Mouse (Mus musculus) forebrain, embryonic 15.5 days (tissue): ENCODE results near the gene Lrrc7. TPM values are rescaled to one million over a fixed set of nuclear protein-coding genes. Genes with fewer than 3 reads are reported as not detected.

Experiments
- ATAC-seq: fragments of 200-750 bp; cut with Nextera tagmentation; replicated peaks from 2 replicates; pipeline ENCODE4 v1.8.0; 2017; ENCODE audit warnings: mild to moderate bottlenecking, moderate TSS enrichment, moderate library complexity
- H3K27ac ChIP-seq: fragments of 300-500 bp; sonication (generic); replicated peaks from 2 replicates; pipeline ENCODE4 v1.5.1; 2015; ENCODE audit warnings: mild to moderate bottlenecking, inconsistent platforms
- H3K27me3 ChIP-seq: fragments of 300-500 bp; sonication (generic); 2 replicates; pipeline ENCODE4 v1.6.1; 2015; ENCODE audit warnings: inconsistent platforms
- H3K36me3 ChIP-seq: fragments of 300-500 bp; sonication (generic); 2 replicates; pipeline ENCODE4 v1.6.1; 2015; ENCODE audit warnings: mild to moderate bottlenecking, inconsistent platforms
- H3K4me1 ChIP-seq: fragments of 300-500 bp; sonication (generic); 2 replicates; pipeline ENCODE4 v1.6.1; 2015; ENCODE audit warnings: inconsistent platforms
- H3K4me2 ChIP-seq: fragments of 300-500 bp; sonication (generic); replicated peaks from 2 replicates; pipeline ENCODE4 v1.6.1; 2015; ENCODE audit warnings: mild to moderate bottlenecking, inconsistent platforms
- H3K4me3 ChIP-seq: fragments of 300-500 bp; sonication (generic); 2 replicates; pipeline ENCODE4 v1.5.1; 2015; ENCODE audit warnings: mild to moderate bottlenecking, inconsistent platforms
- H3K9ac ChIP-seq: fragments of 300-500 bp; sonication (generic); replicated peaks from 2 replicates; pipeline ENCODE4 v1.6.1; 2015; ENCODE audit warnings: mild to moderate bottlenecking, inconsistent platforms
- H3K9me3 ChIP-seq: fragments of 300-500 bp; sonication (generic); 2 replicates; pipeline ENCODE4 v1.6.1; 2016; ENCODE audit warnings: inconsistent platforms
- WGBS: fragments of 180-500 bp; shearing (Covaris S2); methylation state at CpG from one replicate; pipeline ENCODE4 v1.1.7; 2015; ENCODE audit warnings: mixed read lengths; 5-methylcytosine and 5-hydroxymethylcytosine counted together
- polyA plus RNA-seq: library from polyadenylated mRNA; unstranded; fragments of >200 nt; fragmentation: Nextera tagmentation; extraction: Ambion mirVana; gene quantifications from 2 replicates; pipeline ENCODE4 v1.2.1, GENCODE M21; 2015

Lrrc7 gene
- polyA plus RNA-seq, 1 experiment from 2014 or later = 17.2 TPM

- H3K27me3 ChIP-seq = no peaks in the 10 kb centered on the region
- no peaks in the 10 kb centered on the region for H3K9me3 ChIP-seq
- no peak overlapping the region for H3K4me3 ChIP-seq
- no peak overlapping the region for H3K9ac ChIP-seq
- no peaks in the 10 kb centered on the region for H3K36me3 ChIP-seq
- no peak overlapping the region for H3K27ac ChIP-seq
- H3K4me2 ChIP-seq = no peak overlapping the region
- ATAC-seq = no peak
- WGBS = 21% methylated on average over 1 of the region's 1 CpGs
- H3K4me1 ChIP-seq = no peaks in the 10 kb centered on the region
Observed at GRCm38 (mm10) chr3:158528471-158528870, 33.5 kb downstream of the Lrrc7 start.

- Histone ChIP-seq H3K9me3 (no peaks in the 10 kb centered on the region), H3K9ac (no peak overlapping the region), H3K4me2 (no peak overlapping the region), H3K27me3 (no peaks in the 10 kb centered on the region), H3K4me1 (no peaks in the 10 kb centered on the region), H3K27ac (no peak overlapping the region), H3K4me3 (no peak overlapping the region), H3K36me3 (no peaks in the 10 kb centered on the region)
- ATAC-seq = no peak
- 73% methylated on average over 1 of the region's 1 CpGs for WGBS
Observed at GRCm38 (mm10) chr3:158493730-158494129, 68.3 kb downstream of the Lrrc7 start.

- H3K27ac ChIP-seq = no peak overlapping the region
- no peak for ATAC-seq
- H3K4me1 ChIP-seq = no peaks in the 10 kb centered on the region
- H3K4me2 ChIP-seq = no peak overlapping the region
- H3K9me3 ChIP-seq = no peaks in the 10 kb centered on the region
- H3K36me3 ChIP-seq = no peaks in the 10 kb centered on the region
- WGBS = 88% methylated on average over 2 of the region's 2 CpGs
- no peak overlapping the region for H3K9ac ChIP-seq
- H3K4me3 ChIP-seq = no peak overlapping the region
- H3K27me3 ChIP-seq = no peaks in the 10 kb centered on the region
Observed at GRCm38 (mm10) chr3:158479677-158480076, 82.3 kb downstream of the Lrrc7 start.

GRCm38 (mm10) chr3:158400600-158400999 is 161.4 kb downstream of the Lrrc7 start:
- no peak overlapping the region for H3K27ac ChIP-seq
- H3K4me1 ChIP-seq = no peaks in the 10 kb centered on the region
- H3K27me3 ChIP-seq = no peaks in the 10 kb centered on the region
- no peaks in the 10 kb centered on the region for H3K36me3 ChIP-seq
- H3K4me2 ChIP-seq = no peak overlapping the region
- no peak overlapping the region for H3K9ac ChIP-seq
- H3K9me3 ChIP-seq = no peaks in the 10 kb centered on the region
- 92% methylated on average over 1 of the region's 1 CpGs for WGBS
- H3K4me3 ChIP-seq = no peak overlapping the region
- no peak for ATAC-seq

GRCm38 (mm10) chr3:158391534-158391933 is 170.5 kb downstream of the Lrrc7 start:
- H3K27ac ChIP-seq = no peak overlapping the region
- H3K9me3 ChIP-seq = no peaks in the 10 kb centered on the region
- H3K4me3 ChIP-seq = no peak overlapping the region
- no peak for ATAC-seq
- no peaks in the 10 kb centered on the region for H3K36me3 ChIP-seq
- H3K27me3 ChIP-seq = no peaks in the 10 kb centered on the region
- H3K9ac ChIP-seq = no peak overlapping the region
- no peaks in the 10 kb centered on the region for H3K4me1 ChIP-seq
- no peak overlapping the region for H3K4me2 ChIP-seq

GRCm38 (mm10) chr3:158388076-158388454 is 174.0 kb downstream of the Lrrc7 start:
- Histone ChIP-seq H3K27me3 (no peaks in the 10 kb centered on the region), H3K27ac (no peak overlapping the region), H3K4me2 (no peak overlapping the region), H3K36me3 (no peaks in the 10 kb centered on the region), H3K9me3 (no peaks in the 10 kb centered on the region), H3K9ac (no peak overlapping the region), H3K4me1 (no peaks in the 10 kb centered on the region), H3K4me3 (no peak overlapping the region)
- 17% methylated on average over 2 of the region's 2 CpGs for whole genome bisulfite sequencing
- no peak for ATAC-seq

GRCm38 (mm10) chr3:158387413-158388075 is 174.5 kb downstream of the Lrrc7 start:
- H3K9me3 ChIP-seq = no peaks in the 10 kb centered on the region
- H3K4me3 ChIP-seq = no peak overlapping the region
- H3K36me3 ChIP-seq = no peaks in the 10 kb centered on the region
- 36% methylated on average over 2 of the region's 2 CpGs for WGBS
- no peaks in the 10 kb centered on the region for H3K4me1 ChIP-seq
- H3K4me2 ChIP-seq = no peak overlapping the region
- H3K27me3 ChIP-seq = no peaks in the 10 kb centered on the region
- ATAC-seq = no peak
- no peak overlapping the region for H3K9ac ChIP-seq
- H3K27ac ChIP-seq = no peak overlapping the region

- Histone ChIP-seq H3K36me3 (no peaks in the 10 kb centered on the region), H3K4me3 (no peak overlapping the region), H3K4me1 (no peaks in the 10 kb centered on the region), H3K27ac (no peak overlapping the region), H3K9ac (no peak overlapping the region), H3K9me3 (no peaks in the 10 kb centered on the region), H3K27me3 (no peaks in the 10 kb centered on the region), H3K4me2 (no peak overlapping the region)
- WGBS = 53% methylated on average over 1 of the region's 1 CpGs
- no peak for ATAC-seq
Observed at GRCm38 (mm10) chr3:158386848-158387247, 175.2 kb downstream of the Lrrc7 start.

GRCm38 (mm10) chr3:158375885-158376284 is 186.1 kb downstream of the Lrrc7 start:
- WGBS = 0% methylated on average over 1 of the region's 1 CpGs
- H3K4me3 ChIP-seq = no peak overlapping the region
- H3K4me2 ChIP-seq = no peak overlapping the region
- ATAC-seq = 0 out of 2 replicates have a peak, but pooled peaks have one; percentile 23
- H3K36me3 ChIP-seq = no peaks in the 10 kb centered on the region
- no peaks in the 10 kb centered on the region for H3K9me3 ChIP-seq
- no peaks in the 10 kb centered on the region for H3K4me1 ChIP-seq
- no peak overlapping the region for H3K9ac ChIP-seq
- H3K27ac ChIP-seq = no peak overlapping the region
- no peaks in the 10 kb centered on the region for H3K27me3 ChIP-seq

- no peaks in the 10 kb centered on the region for H3K36me3 ChIP-seq
- no peaks in the 10 kb centered on the region for H3K4me1 ChIP-seq
- no peak overlapping the region for H3K27ac ChIP-seq
- WGBS = 82% methylated on average over 3 of the region's 3 CpGs
- no peak overlapping the region for H3K9ac ChIP-seq
- no peak overlapping the region for H3K4me3 ChIP-seq
- H3K27me3 ChIP-seq = no peaks in the 10 kb centered on the region
- no peaks in the 10 kb centered on the region for H3K9me3 ChIP-seq
- no peak for ATAC-seq
- no peak overlapping the region for H3K4me2 ChIP-seq
Observed at GRCm38 (mm10) chr3:158369169-158369568, 192.9 kb downstream of the Lrrc7 start.

- Histone ChIP-seq H3K27me3 (no peaks in the 10 kb centered on the region), H3K4me1 (no peaks in the 10 kb centered on the region), H3K36me3 (no peaks in the 10 kb centered on the region), H3K4me3 (no peak overlapping the region), H3K9me3 (no peaks in the 10 kb centered on the region), H3K4me2 (no peak overlapping the region), H3K27ac (no peak overlapping the region), H3K9ac (no peak overlapping the region)
- no peak for ATAC-seq
- 90% methylated on average over 3 of the region's 3 CpGs for WGBS
Observed at GRCm38 (mm10) chr3:158365801-158366200, 196.2 kb downstream of the Lrrc7 start.

GRCm38 (mm10) chr3:158362091-158362490 is 199.9 kb downstream of the Lrrc7 start:
- Histone ChIP-seq H3K9me3 (no peaks in the 10 kb centered on the region), H3K36me3 (no peaks in the 10 kb centered on the region), H3K4me3 (no peak overlapping the region), H3K9ac (no peak overlapping the region), H3K4me2 (no peak overlapping the region), H3K4me1 (no peaks in the 10 kb centered on the region), H3K27ac (no peak overlapping the region), H3K27me3 (no peaks in the 10 kb centered on the region)
- no peak for ATAC-seq
- WGBS = 91% methylated on average over 2 of the region's 2 CpGs

GRCm38 (mm10) chr3:158356706-158357105 is 205.3 kb downstream of the Lrrc7 start:
- no peak for ATAC-seq
- Histone ChIP-seq H3K27ac (no peak overlapping the region), H3K9me3 (no peaks in the 10 kb centered on the region), H3K4me3 (no peak overlapping the region), H3K9ac (no peak overlapping the region), H3K36me3 (peaks cover 4% of the 10 kb centered on the region; the same call in 1 of the 2 replicates), H3K4me1 (no peaks in the 10 kb centered on the region), H3K4me2 (no peak overlapping the region), H3K27me3 (no peaks in the 10 kb centered on the region)
- 95% methylated on average over 1 of the region's 1 CpGs for WGBS
